Mouse (Mus musculus): ENCODE results near the gene Fn3krp. TPM values are rescaled to one million over a fixed set of nuclear protein-coding genes. Genes with fewer than 3 reads are reported as not detected.

The Fn3krp gene
- total RNA-seq, 1 experiment from 2014 or later, result 26.3 TPM

DNA sequence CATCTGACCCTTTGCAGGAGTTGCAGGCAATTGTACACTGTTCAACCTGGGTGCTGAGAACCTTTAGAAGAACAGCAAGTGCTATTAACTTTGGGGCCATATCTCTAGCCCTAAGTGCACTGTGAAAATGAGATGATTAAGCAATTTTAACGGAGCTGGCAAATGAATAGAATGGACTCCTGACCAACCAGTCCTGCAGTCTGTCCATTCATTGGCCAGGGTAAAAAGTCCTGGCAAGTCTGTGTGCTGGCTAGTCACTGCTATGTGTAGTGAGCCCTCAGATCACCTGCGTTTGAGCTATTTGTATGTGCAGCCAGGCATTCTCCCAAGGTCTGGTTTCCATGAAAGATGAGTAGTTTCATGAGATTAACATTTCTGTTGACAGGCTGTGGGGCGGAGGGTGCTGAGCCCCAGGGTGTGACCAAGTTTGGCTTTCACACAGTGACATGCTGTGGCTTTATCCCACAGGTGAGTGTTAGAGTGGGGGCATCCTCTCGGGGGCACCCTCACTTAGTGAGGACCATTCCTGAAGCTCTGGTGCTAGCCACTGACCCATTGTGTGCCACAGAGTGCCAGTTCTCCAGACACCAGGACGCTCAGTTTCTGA lies 18.6 kb downstream of the Fn3krp start:
- no peak for ATAC-seq (replicated peaks; ENCODE audit: low read depth, poor library complexity, severe bottlenecking)

DNA sequence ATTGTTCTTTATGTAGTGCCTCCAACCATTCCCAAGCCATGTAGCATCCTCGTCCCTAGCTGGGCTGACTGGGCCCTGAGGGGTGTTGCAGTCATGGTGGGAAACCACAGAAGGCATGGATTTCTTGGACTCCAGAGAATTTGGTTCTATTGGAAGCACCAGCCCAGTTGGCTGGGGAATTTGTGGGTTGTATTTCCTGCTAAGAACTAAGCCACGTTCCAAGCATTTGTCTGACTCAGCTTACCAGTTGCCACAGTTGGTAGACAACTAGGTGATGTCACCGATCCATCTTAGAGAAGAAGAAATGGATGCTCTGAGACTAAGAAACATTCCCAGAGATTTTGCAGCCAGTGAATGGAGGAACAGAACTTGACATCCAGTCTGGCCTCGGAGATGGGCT lies 20.5 kb downstream of the Fn3krp start:
- no peak for ATAC-seq (replicated peaks; ENCODE audit: low read depth, poor library complexity, severe bottlenecking)

DNA sequence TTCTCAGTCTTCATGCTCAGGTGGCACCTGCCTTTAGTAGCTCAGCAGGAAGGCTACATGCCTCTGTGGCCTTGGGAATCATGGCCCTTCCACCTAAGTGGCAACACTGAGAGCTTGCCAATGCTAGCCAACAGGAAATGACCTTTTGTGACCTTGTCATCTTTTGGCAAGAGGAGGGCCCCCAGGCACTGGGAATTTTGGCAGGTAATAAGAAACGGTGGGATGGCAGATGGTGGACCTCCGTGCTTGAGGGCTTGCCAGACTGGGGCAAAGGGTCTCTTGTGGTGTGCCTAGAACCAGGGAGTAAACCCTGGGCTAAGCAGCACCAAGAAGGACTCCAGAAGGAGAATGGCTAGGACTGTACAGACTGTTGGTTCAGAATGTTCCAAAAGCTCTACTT lies 20.9 kb downstream of the Fn3krp start:
- ATAC-seq (replicated peaks; ENCODE audit: low read depth, poor library complexity, severe bottlenecking), result no peak

DNA sequence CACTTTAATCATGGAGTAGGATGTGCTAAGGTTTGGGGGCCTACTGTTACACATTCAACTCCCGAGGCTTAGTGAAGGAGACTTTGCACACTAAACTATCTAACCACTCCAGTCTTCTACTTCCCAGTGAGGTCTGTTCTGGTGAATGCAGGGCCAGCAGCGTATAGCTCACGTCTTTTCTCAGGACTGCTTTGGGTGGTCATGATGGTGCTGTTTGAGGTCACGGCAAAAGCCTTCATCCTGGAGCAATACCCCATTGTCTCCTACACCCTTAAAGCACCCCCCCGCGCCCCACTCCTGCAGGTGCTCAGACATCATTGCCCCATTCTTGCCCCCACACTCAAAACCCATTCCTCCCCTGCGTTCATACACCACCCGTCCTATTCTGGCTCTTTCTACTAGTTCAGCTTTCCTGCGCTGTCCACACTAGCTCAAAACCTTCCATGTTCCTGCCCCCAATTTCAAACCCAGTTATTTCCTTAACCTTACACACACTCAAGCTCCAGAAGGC lies 30.1 kb downstream of the Fn3krp start:
- ATAC-seq (replicated peaks; ENCODE audit: low read depth, poor library complexity, severe bottlenecking), result no peak

- ATAC-seq (replicated peaks; ENCODE audit: low read depth, poor library complexity, severe bottlenecking), result peak; percentile 98
Observed at GRCm38 (mm10) chr11:121451753-121452635, 30.8 kb downstream of the Fn3krp start, which contains the start of gene Tbcd. TSS of gene Tbcd (plus strand) at chr11:121451949.

- ATAC-seq (replicated peaks; ENCODE audit: low read depth, poor library complexity, severe bottlenecking), result no peak
Observed at GRCm38 (mm10) chr11:121457874-121458273, 36.7 kb downstream of the Fn3krp start.

DNA sequence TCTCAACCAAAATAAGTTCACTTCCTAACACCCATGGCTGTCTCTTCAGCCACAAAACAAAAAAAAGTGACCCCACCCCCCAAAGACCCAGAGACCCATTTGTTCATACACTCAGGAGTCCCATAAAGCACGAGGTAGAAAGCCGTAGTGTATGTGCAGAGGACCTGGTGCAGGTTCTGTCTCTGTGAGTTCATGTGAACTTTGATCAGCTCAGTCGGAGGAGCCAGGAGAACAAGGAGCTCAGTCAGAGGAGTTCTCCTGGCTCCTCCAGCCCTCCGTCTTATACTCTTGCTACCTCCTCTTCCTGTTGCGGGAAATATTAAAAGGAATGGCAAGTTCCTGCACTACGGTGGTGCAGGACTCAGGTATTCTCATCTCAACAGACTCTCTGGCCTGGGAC lies 46.2 kb downstream of the Fn3krp start:
- ATAC-seq (replicated peaks; ENCODE audit: low read depth, poor library complexity, severe bottlenecking), result no peak

GRCm38 (mm10) chr11:121474831-121475230 lies 53.6 kb downstream of the Fn3krp start:
- peak; percentile 34 for ATAC-seq (replicated peaks; ENCODE audit: low read depth, poor library complexity, severe bottlenecking)

GRCm38 (mm10) chr11:121475699-121476415 lies 54.7 kb downstream of the Fn3krp start:
- ATAC-seq (replicated peaks; ENCODE audit: low read depth, poor library complexity, severe bottlenecking), result peak; percentile 78

- ATAC-seq (replicated peaks; ENCODE audit: low read depth, poor library complexity, severe bottlenecking), result peak; percentile 24; the same call in 1 of the 2 replicates
Observed at GRCm38 (mm10) chr11:121479476-121480203, 58.4 kb downstream of the Fn3krp start.

Other genes with a start within 250 kb of the Fn3krp start
- 9.6 and 10.0 TPM in 2 replicates for gene Hexdc, start 217.0 kb upstream of the Fn3krp start, total RNA-seq (2017)
- gene Ogfod3, start 216.7 kb upstream of the Fn3krp start, total RNA-seq (2017), result 3.8 and 8.6 TPM in 2 replicates
- gene Cybc1, start 192.1 kb upstream of the Fn3krp start, total RNA-seq (2017), result 22.7 and 30.2 TPM in 2 replicates
- gene Narf, start 184.1 kb upstream of the Fn3krp start, total RNA-seq (2017), result 23.5 and 40.9 TPM in 2 replicates
- 20.8 and 23.8 TPM in 2 replicates for gene Foxk2, start 161.4 kb upstream of the Fn3krp start, total RNA-seq (2017)
- gene Wdr45b, start 67.0 kb upstream of the Fn3krp start, total RNA-seq (2017), result 39.1 and 40.7 TPM in 2 replicates
- gene Rab40b, start 33.1 kb upstream of the Fn3krp start, total RNA-seq (2017), result 0.64 TPM in 1 of 2 replicates, not detected in the other
- gene Fn3k, start 13.5 kb downstream of the Fn3krp start, total RNA-seq (2017), result 0.44 and 0.46 TPM in 2 replicates
- 46.9 and 57.8 TPM in 2 replicates for gene Tbcd, start 30.5 kb downstream of the Fn3krp start, total RNA-seq (2017)
- not detected in 2 replicates for gene Zfp750, start 97.9 kb downstream of the Fn3krp start, total RNA-seq (2017)

All from common myeloid progenitor, adult 5-6 weeks (primary cell).